Mouse (Mus musculus) left cerebral cortex, postnatal 4 days (tissue): ENCODE measurements at regions not wholly inside any gene's neighbourhood (a gene's known extent, or its start where the extent isn't known, plus 50 kb on each side); places are given as distances from the start of the nearest gene placed in this dataset.
A peak's percentile ranks its signal among the peaks of the same experiment; 100 is the strongest.

Experiments used
- DNase-seq: peaks from one replicate; pipeline ENCODE4 v3.0.0-alpha.2; 2022
- intact Hi-C: fragments of 180-260 bp; cut with DNase I; formaldehyde crosslinking; loops from one replicate; pipeline ENCODE4 v1.15.1; 2025

DNA sequence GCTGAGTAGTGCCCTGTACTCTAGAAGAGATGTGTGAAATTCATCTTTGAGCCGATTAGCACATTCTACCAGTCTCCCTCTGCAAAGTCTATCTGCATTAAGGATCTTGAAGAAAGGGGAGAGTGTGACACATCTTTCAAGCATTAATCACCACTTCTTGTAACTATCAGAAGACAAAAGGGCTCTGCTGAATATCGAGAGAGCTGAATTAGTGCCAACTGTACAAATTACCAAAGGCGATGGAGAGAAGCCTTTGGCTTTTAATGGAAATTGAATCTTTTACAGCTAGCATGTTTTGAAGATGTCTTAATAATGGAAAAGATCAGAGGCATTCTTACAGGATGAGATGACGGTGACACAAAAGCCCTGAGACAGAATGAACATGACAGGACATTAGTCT lies 97.2 kb upstream of the Pam start:
- intact Hi-C loops, result loop anchor here (10.0 kb wide), 1 partner anchor 152 kb away; no protein-coding TSS in a partner anchor
- DNase-seq, result no peak

DNA sequence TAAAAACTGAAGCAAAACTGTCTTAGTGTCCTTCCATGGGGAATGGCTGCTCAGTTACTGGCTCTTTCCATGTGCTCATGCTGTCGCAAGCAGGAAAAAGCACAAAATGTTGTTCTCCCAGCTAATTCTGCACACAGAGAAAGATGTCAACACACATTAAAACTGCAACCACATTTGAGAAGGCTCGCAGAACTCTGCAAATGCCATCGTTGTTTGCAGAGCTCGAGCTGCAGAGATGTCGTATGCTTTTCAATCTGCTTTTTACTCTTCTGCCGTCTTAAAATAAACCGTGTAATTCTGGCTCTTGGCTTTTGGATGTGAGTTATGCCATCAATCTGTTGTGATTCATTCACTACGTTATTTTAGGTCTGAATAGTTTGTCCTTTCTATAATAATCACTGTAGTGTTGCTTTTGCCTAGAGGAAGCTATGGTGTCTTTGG lies 96.6 kb upstream of the Pam start:
- DNase-seq, result no peak
- intact Hi-C loops, result loop anchor here (10.0 kb wide), 1 partner anchor 153 kb away; no protein-coding TSS in a partner anchor

- no peak for DNase-seq
- intact Hi-C loops, result loop anchor here (10.0 kb wide), 1 partner anchor 153 kb away; no protein-coding TSS in a partner anchor
Observed at GRCm38 (mm10) chr1:98191331-98191730, 95.9 kb upstream of the Pam start.

- peak; percentile 9 for DNase-seq
Observed at GRCm38 (mm10) chr1:98190741-98191140, 95.3 kb upstream of the Pam start.

DNA sequence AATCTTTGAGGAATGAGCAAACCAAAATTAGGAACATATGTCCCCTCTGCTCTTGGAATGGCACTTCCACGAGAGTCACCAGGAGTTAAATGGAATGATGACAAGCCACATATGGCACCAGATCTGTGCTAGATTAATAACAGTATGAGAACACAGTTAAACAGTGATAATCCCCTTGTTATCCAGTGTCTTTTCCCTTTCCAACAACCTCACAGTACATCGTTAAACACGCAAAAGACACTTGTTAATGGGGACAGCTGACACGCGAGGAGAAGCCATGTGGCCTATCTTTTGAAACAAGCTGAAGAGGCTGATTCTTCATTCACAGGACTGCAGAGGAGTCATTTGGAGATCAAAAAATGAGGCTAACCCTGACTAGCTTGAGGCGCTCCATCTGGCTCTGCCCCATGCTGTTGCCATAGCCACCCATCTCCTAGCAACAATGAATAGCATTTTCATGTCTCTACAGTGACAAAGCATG lies 94.6 kb upstream of the Pam start:
- DNase-seq, result peak; percentile 76
- intact Hi-C loops, result loop anchor here (10.0 kb wide), 1 partner anchor 155 kb away; no protein-coding TSS in a partner anchor

More at GRCm38 (mm10) chr1:98190741-98191140, 95.3 kb upstream of the Pam start:
- intact Hi-C loops, result loop anchor here (10.0 kb wide), 1 partner anchor 154 kb away; no protein-coding TSS in a partner anchor

DNA sequence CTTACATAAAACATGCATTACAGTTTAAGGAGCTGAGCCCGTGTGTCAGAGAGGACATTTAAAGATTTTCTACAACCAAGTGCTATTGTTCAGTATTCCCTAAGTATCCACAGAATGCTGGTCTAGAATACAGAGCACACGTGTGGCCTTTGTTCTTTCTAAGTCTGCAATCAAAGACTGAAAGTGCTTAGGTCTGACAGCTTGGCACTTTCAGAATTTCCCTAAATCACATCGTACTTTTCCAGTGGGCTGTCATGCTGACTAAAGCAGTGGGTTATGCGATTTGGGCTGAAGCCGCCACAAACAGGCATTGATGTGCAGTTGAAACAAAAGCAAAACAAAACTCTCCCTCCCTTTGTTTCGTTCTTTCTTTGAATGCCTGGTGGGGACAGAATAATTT lies 84.9 kb upstream of the Pam start:
- intact Hi-C loops, result no loop called here
- DNase-seq, result no peak

DNA sequence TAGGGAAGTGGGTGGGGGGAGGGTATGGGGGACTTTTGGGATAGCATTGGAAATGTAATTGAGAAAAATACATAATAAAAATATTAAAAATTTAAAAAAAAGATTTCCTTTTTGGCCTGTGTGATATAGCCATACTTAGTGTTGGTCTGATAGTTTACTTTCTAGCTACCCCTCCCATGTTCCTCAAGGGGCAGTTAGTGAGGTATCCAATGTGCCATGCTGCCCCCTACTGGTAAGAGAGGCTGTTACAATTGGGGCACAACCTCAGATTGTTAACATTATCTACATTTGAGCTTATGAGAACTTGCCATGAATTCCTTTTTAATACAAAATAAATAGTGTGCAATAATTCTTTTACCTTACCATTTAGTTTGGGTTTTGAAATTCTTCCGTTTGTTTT lies 83.6 kb upstream of the Pam start:
- DNase-seq, result peak; percentile 62
- intact Hi-C loops, result no loop called here

DNA sequence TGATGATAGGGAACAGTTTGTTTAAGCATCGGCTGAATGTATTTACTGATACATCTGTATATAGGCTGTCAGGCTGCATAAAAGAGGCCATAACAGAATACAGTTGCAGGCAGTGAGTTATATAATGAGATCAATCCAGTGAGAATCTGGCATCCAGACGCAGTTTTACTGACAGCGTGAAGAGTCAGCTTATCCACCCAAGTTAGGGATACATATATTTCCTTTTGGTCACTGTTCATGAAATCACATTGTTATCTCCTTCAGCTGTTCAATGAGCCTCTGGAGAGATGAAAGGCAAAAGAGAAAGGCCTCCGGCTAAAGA lies 79.3 kb upstream of the Pam start:
- no peak for DNase-seq
- intact Hi-C loops, result no loop called here

GRCm38 (mm10) chr1:98173907-98174810 lies 78.7 kb upstream of the Pam start:
- intact Hi-C loops, result no loop called here
- DNase-seq, result no peak

GRCm38 (mm10) chr1:98173431-98173830 lies 78.0 kb upstream of the Pam start:
- no peak for DNase-seq
- intact Hi-C loops, result no loop called here

- no peak for DNase-seq
- intact Hi-C loops, result no loop called here
Observed at GRCm38 (mm10) chr1:98171291-98171690, 75.8 kb upstream of the Pam start.

DNA sequence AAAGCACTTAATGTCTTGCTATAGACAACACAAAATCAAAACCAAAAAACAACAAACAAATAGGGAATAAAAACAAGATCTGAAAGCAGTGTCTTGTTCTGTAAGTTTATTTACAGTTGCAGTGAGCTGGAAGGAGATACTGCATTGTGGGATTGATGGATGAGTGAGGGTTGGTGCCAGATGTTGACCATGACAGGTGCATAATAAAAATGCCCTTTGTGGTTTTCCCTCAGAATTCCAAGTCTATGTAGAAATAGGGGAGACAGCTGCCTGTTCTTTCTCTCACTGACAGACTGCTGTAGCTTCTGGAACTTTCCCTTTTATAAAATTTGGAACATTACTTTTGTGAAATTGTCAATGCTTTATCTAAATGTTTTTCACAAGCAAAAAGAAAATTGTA lies 73.9 kb upstream of the Pam start:
- DNase-seq, result no peak
- intact Hi-C loops, result no loop called here

DNA sequence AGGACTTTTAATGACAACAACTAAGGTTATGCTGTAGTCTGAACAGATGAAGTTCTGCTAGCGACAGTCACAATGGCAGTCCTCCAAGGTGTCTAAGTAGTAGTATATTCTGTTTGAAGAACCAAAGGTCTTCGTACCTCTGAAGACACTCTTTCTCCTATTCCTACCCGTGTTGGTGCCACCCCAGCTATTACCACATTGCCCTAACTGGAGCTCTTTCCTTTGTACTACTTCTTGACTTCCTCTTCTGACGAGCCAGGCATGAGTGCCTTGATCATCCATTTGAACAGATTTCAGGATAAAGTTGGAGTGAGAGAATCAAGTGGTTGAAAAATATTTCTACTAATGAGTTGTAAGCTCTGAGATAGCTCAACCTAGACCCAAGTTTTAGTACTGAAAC lies 72.4 kb upstream of the Pam start:
- intact Hi-C loops, result no loop called here

GRCm38 (mm10) chr1:98162639-98162927 lies 67.1 kb upstream of the Pam start:
- intact Hi-C loops, result no loop called here
- no peak for DNase-seq

More for the DNA sequence above, 72.4 kb upstream of the Pam start:
- no peak for DNase-seq

DNA sequence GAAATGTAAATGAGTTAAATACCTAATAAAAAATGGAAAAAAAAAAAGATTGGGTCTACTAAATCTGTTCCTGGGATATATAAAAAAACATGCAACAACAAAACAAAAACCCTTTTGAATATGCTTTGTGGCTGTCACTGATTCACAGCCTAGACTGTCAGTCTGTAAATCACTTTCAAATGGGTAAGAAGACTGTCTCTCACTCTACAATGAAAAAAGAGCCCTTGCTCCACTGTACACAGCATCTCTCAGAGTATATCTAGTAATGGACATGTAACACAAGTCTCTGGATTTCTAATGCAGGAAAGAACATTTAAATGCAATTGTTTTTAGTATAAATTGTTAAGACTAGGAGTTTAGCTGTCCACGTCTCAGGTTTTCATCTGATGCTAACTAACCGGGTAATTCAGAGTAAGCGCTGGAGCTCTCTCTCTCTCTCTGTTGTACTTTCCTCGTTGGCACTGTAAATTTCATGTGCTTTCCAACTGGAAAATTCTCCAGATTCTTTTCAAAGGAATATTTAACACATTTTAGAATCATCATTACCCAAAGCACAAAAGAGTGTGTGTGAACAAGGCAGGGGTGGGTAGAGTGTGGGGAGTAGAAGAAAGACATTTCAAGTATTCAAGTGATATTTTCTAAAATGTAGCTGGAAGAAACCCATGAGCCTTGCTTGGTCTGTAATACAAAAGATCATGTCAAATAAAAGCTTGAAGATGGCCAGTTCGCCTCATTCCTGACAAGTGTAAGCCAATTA lies 66.6 kb upstream of the Pam start:
- DNase-seq, result no peak
- intact Hi-C loops, result no loop called here

DNA sequence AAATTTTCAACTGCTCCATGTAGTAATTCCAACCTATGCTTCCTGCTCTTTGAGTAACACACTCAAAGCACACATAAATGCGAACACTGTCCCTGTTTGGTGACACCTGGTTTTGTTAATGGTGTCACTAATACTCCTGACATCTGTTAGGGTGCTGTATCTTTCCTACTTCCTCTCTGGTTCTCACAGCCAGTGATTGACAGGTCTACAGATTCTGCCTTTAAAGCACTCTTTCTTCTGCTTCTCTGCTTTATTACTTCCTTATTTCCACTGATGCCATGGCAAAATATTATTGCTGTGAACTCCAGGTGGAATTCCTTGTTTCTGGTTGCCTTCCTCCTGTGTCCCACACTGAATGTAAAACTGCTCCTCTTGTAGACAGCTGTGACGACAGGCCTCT lies 63.5 kb upstream of the Pam start:
- intact Hi-C loops, result no loop called here
- DNase-seq, result no peak

DNA sequence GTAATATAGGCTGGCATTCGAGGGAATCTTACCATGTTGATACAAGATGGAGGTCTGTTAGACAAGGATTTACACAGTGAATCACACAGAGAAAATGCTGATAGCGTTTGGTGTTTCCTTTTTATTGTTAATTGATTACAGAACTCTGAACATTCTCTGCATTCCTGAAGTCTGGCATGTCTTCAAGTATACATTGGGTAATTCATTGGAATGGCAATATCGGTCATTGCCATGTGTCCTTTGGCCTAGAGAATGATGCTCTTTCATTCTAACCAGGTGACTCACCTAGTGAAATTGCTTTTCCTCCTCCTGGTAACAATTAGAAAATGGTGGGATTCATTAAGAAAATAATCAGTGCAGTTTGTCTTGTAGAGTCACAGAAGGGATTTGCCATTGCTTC lies 51.9 kb upstream of the Pam start:
- intact Hi-C loops, result no loop called here
- DNase-seq, result no peak
